ENCODE assay signal across 23 mouse cellular contexts in genomic region chr10:70616377-70616776, GRCm38 (mm10). TPM values are rescaled to one million over a fixed set of nuclear protein-coding genes. Genes with fewer than 3 reads are reported as not detected.
DNase-seq lines count a peak whose midpoint lies in the region; ATAC-seq and TF ChIP-seq lines count a peak whose summit lies in the region.
"Had no signal": no experiment of that assay in that cellular context is flagged by ENCODE, and none has a peak within 500 bp of the region (broad histone marks: within the 10 kb centered on the region; RNA-seq: fewer than 3 reads in every experiment).

No protein-coding gene starts in this region.

- H3K9me3 ChIP-seq in ES-E14 (ENCODE audit: control insufficient read depth, insufficient read depth, low read depth, low read length), result no peaks in the 10 kb centered on the region

- no peak overlapping the region for H3K9ac ChIP-seq in ES-E14 (ENCODE audit: insufficient read depth, low read depth, low read length, poor library complexity, severe bottlenecking)

- ATAC-seq in monocyte, adult 5-6 weeks (replicated peaks; ENCODE audit: insufficient number of reproducible peaks, low FRiP score, low TSS enrichment, poor library complexity, severe bottlenecking), result 0 out of 2 replicates have a peak, but pooled peaks have one; percentile 35
- ATAC-seq: activated CD4-positive, CD25-positive, alpha-beta regulatory T cell, adult 4 months; CD4-positive, CD25-positive, alpha-beta regulatory T cell, adult 4 months; Patski had no signal

- no peak overlapping the region for H3K27ac ChIP-seq in ES-E14 (ENCODE audit: insufficient read depth, low read depth, low read length, poor library complexity, severe bottlenecking)

- H3K4me1 ChIP-seq in ES-E14 (ENCODE audit: control insufficient read depth in 2 of 2, insufficient read depth in 2 of 2, low read length in 2 of 2, poor library complexity in 1 of 2), result peaks cover 0 to 2% of the 10 kb centered on the region in 2 experiments; a peak in 1 of 4 replicates

- H3K36me3 ChIP-seq in ES-E14 (ENCODE audit: control insufficient read depth, insufficient read depth, low read length, poor library complexity, severe bottlenecking), result no peaks in the 10 kb centered on the region
- H3K36me3 ChIP-seq: G1E had no signal

- intact Hi-C loops in heart, postnatal 25 days (cut with DNase I), result no loop called here

- peak; percentile 81 for DNase-seq in heart, adult 11 months
- DNase-seq in heart, postnatal 25 days (ENCODE audit: low spot score), result no peak
- no peak for DNase-seq in ES-E14 (ENCODE audit: low read depth, low spot score)
- DNase-seq in layer of hippocampus, adult 9-10 months (ENCODE audit: low spot score), result no peak
- no peak for DNase-seq in frontal cortex, postnatal 25 days (ENCODE audit: low spot score in 2 of 2)
- DNase-seq: adrenal gland, adult 2 months; adrenal gland, adult 8-10 months; adrenal gland, postnatal 10 days; adrenal gland, postnatal 14 days; adrenal gland, postnatal 25 days; adrenal gland, postnatal 36 days; B cell, adult 2 months; cerebellum, adult 11 months; cerebellum, adult 11-12 months; cerebellum, adult 18-20 months; cerebellum, adult 2 months had no signal

- no peak overlapping the region for H3K4me3 ChIP-seq in ES-E14 (ENCODE audit: insufficient read depth in 1 of 2, low read depth in 1 of 2, low read length in 2 of 2, poor library complexity in 1 of 2, severe bottlenecking in 1 of 2)

- in situ Hi-C loops in ES-E14 (cut with MboI; ENCODE audit: low sequenced_read_pairs in 2 of 2, unreplicated experiment in 2 of 2), result no loop called here

TF ChIP-seq in ES-E14, 5 proteins besides CTCF, POLR2A, EP300 and RAD21:
- TF ChIP-seq CHD2 (IDR thresholded peaks at IDR 0.05; ENCODE audit: low read depth, low read length), result peak; percentile 79; the same call in 1 of the 2 replicates
- no peak for TF ChIP-seq MAFK (IDR thresholded peaks at IDR 0.05; ENCODE audit: insufficient read depth, low read depth, low read length)
- no peak for TF ChIP-seq HCFC1 (IDR thresholded peaks at IDR 0.05; ENCODE audit: borderline replicate concordance, insufficient read depth, low read length)
TF ChIP-seq in ES-E14: peak in this region for 1.

RNA-seq across cellular contexts. Expression of gene Phyhipl, which starts 39.4 kb away (rescaled TPM):
- total RNA-seq in heart, postnatal 25 days (2021), result not detected
- 1.5 and 3.0 TPM in 2 replicates for total RNA-seq in ES-E14 (2012; rRNA removed)
- total RNA-seq in monocyte, adult 5-6 weeks (2017), result not detected in 3 replicates
- total RNA-seq: CH12.LX, MEL had no signal
